Mouse (Mus musculus) lung, postnatal 0 days (tissue): ENCODE measurements around the gene Galnt14.

Source experiments
- CTCF ChIP-seq: IDR thresholded peaks from 2 replicates; pipeline ENCODE4 v1.5.1; 2016; ENCODE audit warnings: antibody characterized with exemption, mild to moderate bottlenecking
- EP300 ChIP-seq: IDR thresholded peaks from 2 replicates; pipeline ENCODE4 v1.6.1; 2016; ENCODE audit warnings: antibody characterized with exemption, mild to moderate bottlenecking, control low read depth

- no peak for TF ChIP-seq EP300
- TF ChIP-seq CTCF = no peak
Measured at GRCm38 (mm10) chr17:73487380-73487779, 222.9 kb downstream of the Galnt14 start.
